Mouse (Mus musculus): Measurements from ENCODE around the gene Acot5. TPM values are rescaled to one million over a fixed set of nuclear protein-coding genes. Genes with fewer than 3 reads are reported as not detected.

Acot5 gene
- polyA plus RNA-seq, 1 experiment = not detected

- no peak within 1 kb of the TSS for H3K27ac ChIP-seq (ENCODE audit: control insufficient read depth, insufficient read depth, low read depth, low read length)
- H3K4me3 ChIP-seq (ENCODE audit: control insufficient read depth, low read depth, low read length) = no peak within 1 kb of the TSS
- H3K4me1 ChIP-seq (ENCODE audit: control insufficient read depth, insufficient read depth, low read length) = peaks cover 4% of the 10 kb centered on the region
- H3K27me3 ChIP-seq (ENCODE audit: control insufficient read depth, insufficient read depth, low read length) = no peaks in the 10 kb centered on the region
- no peaks in the 10 kb centered on the region for H3K36me3 ChIP-seq (ENCODE audit: control insufficient read depth, insufficient read depth, low read length)
- TF ChIP-seq CTCF (IDR thresholded peaks at IDR 0.05; ENCODE audit: control insufficient read depth, insufficient read depth, insufficient replicate concordance, low read depth, low read length) (no peak), POLR2A (IDR thresholded peaks at IDR 0.05; ENCODE audit: control insufficient read depth, low read depth, low read length) (no peak)
Measured at GRCm38 (mm10) chr12:84051937-84052474, 17.1 kb upstream of the Acot5 start, which contains the start of gene Acot3. Acot3 (plus strand) TSS chr12:84052144.

GRCm38 (mm10) chr12:84052609-84053008, 16.5 kb upstream of the Acot5 start:
- peaks cover 4% of the 10 kb centered on the region for H3K4me1 ChIP-seq (ENCODE audit: control insufficient read depth, insufficient read depth, low read length)
- no peaks in the 10 kb centered on the region for H3K27me3 ChIP-seq (ENCODE audit: control insufficient read depth, insufficient read depth, low read length)
- H3K4me3 ChIP-seq (ENCODE audit: control insufficient read depth, low read depth, low read length) = no peak overlapping the region
- H3K36me3 ChIP-seq (ENCODE audit: control insufficient read depth, insufficient read depth, low read length) = no peaks in the 10 kb centered on the region
- no peak overlapping the region for H3K27ac ChIP-seq (ENCODE audit: control insufficient read depth, insufficient read depth, low read depth, low read length)
- no peak for TF ChIP-seq POLR2A (IDR thresholded peaks at IDR 0.05; ENCODE audit: control insufficient read depth, low read depth, low read length)
- no peak for TF ChIP-seq CTCF (IDR thresholded peaks at IDR 0.05; ENCODE audit: control insufficient read depth, insufficient read depth, insufficient replicate concordance, low read depth, low read length)

GRCm38 (mm10) chr12:84053173-84053572, 16.0 kb upstream of the Acot5 start:
- peak overlapping the region; percentile 18; the same call in 1 of the 2 replicates for H3K4me3 ChIP-seq (ENCODE audit: control insufficient read depth, low read depth, low read length)
- no peak for TF ChIP-seq CTCF (IDR thresholded peaks at IDR 0.05; ENCODE audit: control insufficient read depth, insufficient read depth, insufficient replicate concordance, low read depth, low read length)
- no peak for TF ChIP-seq POLR2A (IDR thresholded peaks at IDR 0.05; ENCODE audit: control insufficient read depth, low read depth, low read length)
- H3K4me1 ChIP-seq (ENCODE audit: control insufficient read depth, insufficient read depth, low read length) = peaks cover 4% of the 10 kb centered on the region
- no peaks in the 10 kb centered on the region for H3K27me3 ChIP-seq (ENCODE audit: control insufficient read depth, insufficient read depth, low read length)
- H3K27ac ChIP-seq (ENCODE audit: control insufficient read depth, insufficient read depth, low read depth, low read length) = no peak overlapping the region
- no peaks in the 10 kb centered on the region for H3K36me3 ChIP-seq (ENCODE audit: control insufficient read depth, insufficient read depth, low read length)

- Histone ChIP-seq H3K4me3 (ENCODE audit: control insufficient read depth, low read depth, low read length) (peak overlapping the region; percentile 18), H3K36me3 (ENCODE audit: control insufficient read depth, insufficient read depth, low read length) (no peaks in the 10 kb centered on the region), H3K4me1 (ENCODE audit: control insufficient read depth, insufficient read depth, low read length) (peaks cover 4% of the 10 kb centered on the region), H3K27me3 (ENCODE audit: control insufficient read depth, insufficient read depth, low read length) (no peaks in the 10 kb centered on the region), H3K27ac (ENCODE audit: control insufficient read depth, insufficient read depth, low read depth, low read length) (no peak overlapping the region)
- no peak for TF ChIP-seq POLR2A (IDR thresholded peaks at IDR 0.05; ENCODE audit: control insufficient read depth, low read depth, low read length)
Measured at GRCm38 (mm10) chr12:84053679-84054391, 15.3 kb upstream of the Acot5 start.

GRCm38 (mm10) chr12:84060946-84061345, 8.2 kb upstream of the Acot5 start:
- H3K27ac ChIP-seq (ENCODE audit: control insufficient read depth, insufficient read depth, low read depth, low read length) = no peak overlapping the region
- no peaks in the 10 kb centered on the region for H3K36me3 ChIP-seq (ENCODE audit: control insufficient read depth, insufficient read depth, low read length)

GRCm38 (mm10) chr12:84062336-84062735, 6.8 kb upstream of the Acot5 start:
- Histone ChIP-seq H3K4me3 (ENCODE audit: control insufficient read depth, low read depth, low read length) (peak overlapping the region; percentile 31), H3K4me1 (ENCODE audit: control insufficient read depth, insufficient read depth, low read length) (peaks cover 6% of the 10 kb centered on the region; the same call in 1 of the 2 replicates), H3K27me3 (ENCODE audit: control insufficient read depth, insufficient read depth, low read length) (no peaks in the 10 kb centered on the region), H3K27ac (ENCODE audit: control insufficient read depth, insufficient read depth, low read depth, low read length) (no peak overlapping the region), H3K36me3 (ENCODE audit: control insufficient read depth, insufficient read depth, low read length) (no peaks in the 10 kb centered on the region)
- TF ChIP-seq CTCF (IDR thresholded peaks at IDR 0.05; ENCODE audit: control insufficient read depth, insufficient read depth, insufficient replicate concordance, low read depth, low read length) (no peak), POLR2A (IDR thresholded peaks at IDR 0.05; ENCODE audit: control insufficient read depth, low read depth, low read length) (no peak)

More at GRCm38 (mm10) chr12:84060946-84061345, 8.2 kb upstream of the Acot5 start:
- peaks cover 6% of the 10 kb centered on the region; the same call in 1 of the 2 replicates for H3K4me1 ChIP-seq (ENCODE audit: control insufficient read depth, insufficient read depth, low read length)
- TF ChIP-seq CTCF (IDR thresholded peaks at IDR 0.05; ENCODE audit: control insufficient read depth, insufficient read depth, insufficient replicate concordance, low read depth, low read length) = no peak
- no peak for TF ChIP-seq POLR2A (IDR thresholded peaks at IDR 0.05; ENCODE audit: control insufficient read depth, low read depth, low read length)
- H3K4me3 ChIP-seq (ENCODE audit: control insufficient read depth, low read depth, low read length) = no peak overlapping the region
- H3K27me3 ChIP-seq (ENCODE audit: control insufficient read depth, insufficient read depth, low read length) = no peaks in the 10 kb centered on the region

GRCm38 (mm10) chr12:84063228-84063627, 5.9 kb upstream of the Acot5 start:
- TF ChIP-seq POLR2A (IDR thresholded peaks at IDR 0.05; ENCODE audit: control insufficient read depth, low read depth, low read length) (no peak), CTCF (IDR thresholded peaks at IDR 0.05; ENCODE audit: control insufficient read depth, insufficient read depth, insufficient replicate concordance, low read depth, low read length) (peak; percentile 71; the same call in 1 of the 2 replicates)
- H3K36me3 ChIP-seq (ENCODE audit: control insufficient read depth, insufficient read depth, low read length) = no peaks in the 10 kb centered on the region
- H3K4me1 ChIP-seq (ENCODE audit: control insufficient read depth, insufficient read depth, low read length) = peaks cover 6% of the 10 kb centered on the region; the same call in 1 of the 2 replicates
- H3K27me3 ChIP-seq (ENCODE audit: control insufficient read depth, insufficient read depth, low read length) = no peaks in the 10 kb centered on the region
- H3K27ac ChIP-seq (ENCODE audit: control insufficient read depth, insufficient read depth, low read depth, low read length) = no peak overlapping the region
- H3K4me3 ChIP-seq (ENCODE audit: control insufficient read depth, low read depth, low read length) = no peak overlapping the region
